Mouse (Mus musculus): ENCODE data around the gene Smarcd3.

Smarcd3 gene

DNA sequence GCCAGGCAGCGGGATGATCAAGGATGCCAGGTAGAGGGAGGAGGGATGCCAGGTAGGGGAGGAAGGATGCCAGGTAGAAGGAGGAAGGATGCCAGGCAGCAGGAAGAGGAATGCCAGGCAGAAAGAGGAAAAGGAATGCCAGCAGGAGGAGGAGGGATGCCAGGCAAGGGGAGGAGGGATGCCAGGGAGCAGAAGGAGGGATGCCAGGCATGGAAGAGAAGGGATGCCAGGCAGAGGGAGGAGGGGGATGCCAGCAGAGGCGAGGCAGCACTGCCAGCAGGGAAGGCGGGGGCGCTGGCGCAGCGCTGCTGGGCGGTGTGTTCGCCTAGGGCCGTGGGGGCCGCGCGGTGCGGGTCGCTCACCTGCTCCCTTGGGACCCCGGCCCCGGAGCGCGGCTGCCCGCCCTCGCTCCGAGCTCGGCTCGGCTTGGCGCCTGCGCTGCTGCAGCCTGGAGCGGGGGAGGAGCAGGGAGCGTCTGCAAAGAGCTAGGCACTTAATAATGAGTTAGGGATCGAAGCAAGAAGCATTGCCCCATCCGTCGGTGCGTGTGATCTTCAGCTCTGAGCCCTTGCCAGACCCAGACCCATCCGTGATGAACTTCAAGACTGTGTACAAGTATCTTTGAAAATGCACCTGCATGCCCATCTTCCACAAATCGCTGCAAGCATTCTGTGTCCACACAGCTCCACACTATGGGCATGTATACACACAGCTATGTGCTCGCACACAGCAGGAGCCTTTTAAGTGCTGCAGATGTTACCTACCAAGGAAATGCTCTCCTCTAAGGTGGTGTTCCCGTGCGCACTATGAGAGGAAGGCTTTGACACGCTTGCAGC lies at the start of gene Smarcd3:
Gene Smarcd3, minus strand, starts transcription at position 426 of the 836 bp plus-strand sequence.
- DNase-seq, result peak; percentile 65

DNA sequence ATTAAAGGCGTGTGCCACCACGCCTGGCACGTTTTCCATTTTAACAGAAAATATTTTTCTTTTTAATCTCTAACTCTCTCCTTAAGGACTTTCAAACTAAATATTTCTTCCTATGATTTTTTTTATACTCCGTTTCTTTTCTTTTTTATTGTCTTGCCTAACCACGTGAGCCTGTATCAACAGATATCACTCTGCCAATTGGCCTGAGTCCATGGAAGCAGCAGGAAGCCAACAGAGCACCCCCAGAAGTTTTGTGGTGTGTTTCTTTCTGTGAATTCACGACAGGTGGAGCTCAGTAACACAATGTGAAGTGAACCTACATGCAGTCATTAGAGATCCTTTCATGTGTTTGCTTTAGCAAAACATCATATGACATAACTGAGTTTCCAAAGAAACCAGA lies 37.2 kb upstream of the Smarcd3 start:
- no peak for DNase-seq

DNA sequence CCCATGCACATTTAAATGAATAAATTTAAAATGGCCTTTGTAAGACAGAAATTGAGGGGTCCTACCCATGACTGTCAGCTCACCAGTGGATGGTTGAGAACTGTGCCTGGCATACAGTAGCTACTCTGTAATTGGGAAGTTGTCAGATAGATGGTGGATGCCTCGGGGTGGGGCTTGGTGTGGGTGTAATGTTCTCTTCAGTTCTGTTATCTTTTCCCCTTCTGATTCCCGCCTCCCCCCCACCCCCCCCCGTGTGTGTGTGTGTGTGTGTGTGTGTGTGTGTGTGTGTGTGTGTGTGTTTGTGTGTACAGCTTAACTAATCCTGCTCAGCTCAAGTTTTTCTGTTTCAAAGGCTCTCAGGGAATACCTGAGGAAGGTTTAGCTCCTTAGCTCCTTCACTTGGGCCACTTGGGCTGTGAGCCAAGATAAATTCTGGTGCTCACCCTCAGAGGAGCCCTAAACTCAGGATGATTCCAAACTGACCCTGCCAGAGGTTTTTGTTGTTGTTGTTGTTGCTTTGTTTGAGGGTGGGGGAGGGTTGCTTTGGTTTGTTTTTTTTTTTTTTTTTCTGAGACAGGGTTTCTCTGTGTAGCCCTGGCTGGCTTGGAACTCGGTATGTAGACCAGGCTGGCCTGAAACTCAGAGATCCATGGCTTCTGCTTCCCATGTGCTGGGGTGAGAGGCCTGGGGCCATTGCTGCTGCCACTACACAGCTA lies 35.7 kb upstream of the Smarcd3 start:
- DNase-seq, result no peak

DNA sequence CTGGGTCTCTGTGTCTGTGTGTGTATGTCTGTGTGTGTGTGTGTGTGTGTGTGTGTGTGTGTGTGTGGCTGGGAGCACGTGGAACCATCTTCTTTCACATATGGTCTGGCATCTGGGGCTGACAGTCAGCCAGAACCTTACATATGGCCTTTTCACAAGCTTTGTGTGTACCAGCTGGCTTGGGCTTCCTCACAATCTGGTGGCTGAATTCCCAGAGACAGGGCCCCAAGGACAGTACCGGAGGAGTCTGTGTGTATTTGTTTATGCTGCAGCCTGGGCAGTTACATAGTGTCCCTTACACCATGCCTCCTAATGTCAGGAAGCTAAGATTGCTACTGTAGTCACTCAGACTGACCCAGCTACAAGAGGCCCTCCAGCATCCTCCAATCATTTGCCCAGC lies 32.9 kb upstream of the Smarcd3 start:
- DNase-seq, result peak; percentile 45

DNA sequence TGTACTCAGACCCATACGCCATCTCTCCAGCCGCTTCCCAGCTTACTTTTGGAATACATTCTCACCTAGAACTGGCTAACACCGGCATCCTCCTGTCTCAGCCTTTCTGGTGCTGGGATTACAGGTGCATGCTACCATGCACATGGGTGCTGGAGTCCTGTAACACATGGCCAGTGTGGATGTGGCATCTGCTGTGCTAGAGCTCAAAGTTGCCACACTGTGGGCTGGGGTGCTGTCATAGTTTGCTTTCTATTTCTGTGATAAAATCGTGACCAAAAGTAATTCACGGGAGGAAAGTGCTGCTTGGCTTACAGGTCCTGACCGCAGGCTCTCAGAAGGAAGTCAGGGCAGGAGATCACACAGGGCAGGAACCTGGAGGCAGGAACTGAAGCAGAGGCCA lies 30.3 kb upstream of the Smarcd3 start:
- DNase-seq, result no peak

DNA sequence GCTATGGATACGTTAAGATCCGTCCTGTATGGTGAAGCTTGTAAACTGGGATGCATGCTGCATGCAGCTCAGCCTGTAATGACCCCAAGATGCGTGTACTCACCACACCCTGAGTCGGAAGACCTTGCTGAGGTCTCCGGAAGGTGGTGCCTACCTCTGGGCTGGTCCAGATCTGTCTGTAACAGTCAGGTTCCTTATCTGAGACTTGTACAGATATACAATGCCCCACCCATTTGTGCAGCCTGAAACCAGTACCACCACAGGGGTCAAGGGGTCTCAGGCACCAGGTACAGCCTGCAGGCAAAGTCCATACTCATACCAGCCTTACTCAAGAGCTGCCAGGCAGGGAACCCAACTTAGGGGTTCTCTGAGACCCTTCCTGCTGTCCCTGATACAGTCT lies 28.6 kb upstream of the Smarcd3 start:
- no peak for DNase-seq

DNA sequence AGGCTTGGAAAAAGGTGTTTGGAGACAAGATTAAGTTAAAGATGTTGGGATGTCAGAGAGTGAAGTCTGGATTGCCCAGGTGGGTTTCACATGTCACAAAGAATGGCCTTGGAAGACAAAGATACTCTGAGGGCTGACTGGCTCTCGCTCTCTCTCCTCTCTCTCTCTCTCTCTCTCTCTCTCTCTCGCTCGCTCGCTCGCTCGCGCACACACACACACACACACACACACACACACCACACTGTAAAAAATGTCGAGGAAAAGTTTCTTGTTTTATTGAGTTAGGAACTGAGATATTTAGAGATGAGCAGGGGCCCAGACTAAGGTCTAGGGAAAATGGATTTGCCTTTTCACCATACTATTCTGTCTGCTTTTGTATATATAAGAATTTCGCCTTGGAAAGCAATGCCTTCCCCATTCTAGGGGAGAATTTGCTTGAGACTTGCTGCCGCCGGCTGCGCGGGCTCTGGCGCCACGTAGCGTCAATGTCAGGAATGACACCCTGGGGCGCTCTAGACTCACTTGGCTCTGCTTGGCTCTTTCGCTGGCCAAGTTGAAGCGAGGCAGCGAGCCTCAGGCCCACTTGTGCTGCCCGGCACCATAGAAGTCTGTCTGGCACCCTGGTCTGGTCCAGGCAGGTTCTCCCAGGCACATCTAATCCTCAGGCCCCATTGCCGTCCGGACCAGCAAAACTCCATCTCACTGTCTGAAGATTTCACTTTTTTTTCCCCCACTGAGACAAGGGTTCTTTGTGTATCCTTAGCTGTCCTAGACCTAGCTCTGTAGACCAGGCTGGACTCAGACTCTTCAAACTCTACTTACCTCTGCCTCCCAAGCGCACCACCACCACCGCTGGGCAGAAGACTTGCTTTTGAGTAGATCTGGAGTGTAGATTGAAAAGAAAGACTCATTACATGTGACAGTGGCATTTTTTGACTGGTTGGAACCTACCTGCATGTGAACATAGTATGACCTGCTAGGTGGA lies 27.8 kb upstream of the Smarcd3 start:
- peak; percentile 85 for DNase-seq

DNA sequence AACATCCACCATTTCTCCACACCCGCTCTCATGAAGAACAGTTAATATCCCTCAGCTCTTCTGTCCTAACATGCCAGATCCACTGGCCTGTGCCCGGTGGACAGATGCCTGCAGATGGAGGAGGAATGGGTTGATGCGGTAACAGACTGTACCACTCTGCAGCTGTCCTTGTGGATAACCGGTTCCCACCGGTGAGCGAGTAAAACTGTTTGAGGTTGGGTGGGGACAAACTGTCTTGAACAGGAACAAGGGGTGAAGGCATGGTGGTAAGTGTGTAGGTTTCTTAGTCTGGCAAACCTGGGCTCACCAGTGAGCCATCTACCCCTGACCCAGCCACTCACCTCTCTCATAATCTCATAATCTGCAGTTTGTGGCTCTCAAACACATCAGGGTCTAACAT lies 27.1 kb upstream of the Smarcd3 start:
- DNase-seq, result no peak

DNA sequence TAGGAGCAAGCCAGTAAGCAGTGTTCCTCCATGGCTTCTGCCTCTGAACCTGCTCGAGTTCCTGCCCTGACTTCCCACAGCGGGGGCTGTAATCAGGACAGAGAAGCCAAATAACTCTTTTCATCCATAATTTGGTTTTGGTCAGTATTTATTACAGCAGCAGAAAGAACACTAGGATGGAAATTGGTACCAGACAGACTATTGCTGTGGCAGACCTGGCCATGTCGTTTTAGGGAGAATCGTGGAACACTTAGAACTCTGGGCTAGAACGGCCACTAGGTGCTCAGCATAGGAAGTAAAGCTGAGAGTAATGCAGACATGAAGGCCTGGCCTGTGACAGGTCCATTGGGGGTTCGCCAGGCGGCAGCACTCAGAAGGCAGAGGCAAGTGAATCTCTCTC lies 25.5 kb upstream of the Smarcd3 start:
- DNase-seq, result no peak

DNA sequence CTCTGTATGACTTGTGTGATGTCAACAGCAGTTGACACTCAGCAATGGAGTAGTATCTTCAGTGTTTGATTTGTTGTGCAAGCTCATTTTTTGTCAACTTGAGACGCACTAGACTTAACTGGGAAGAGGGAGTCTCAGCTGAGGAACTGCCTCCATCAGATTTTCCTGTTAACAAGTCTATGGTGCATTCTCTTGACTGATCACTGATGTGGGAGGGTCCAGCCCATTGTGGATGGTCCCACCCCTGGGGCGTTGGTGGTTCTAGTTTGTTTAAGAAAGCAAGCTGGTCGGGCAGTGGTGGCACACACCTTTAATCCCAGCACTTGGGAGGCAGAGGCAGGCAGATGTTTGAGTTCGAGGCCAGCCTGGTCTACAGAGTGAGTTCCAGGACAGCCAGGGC lies 25.0 kb upstream of the Smarcd3 start:
- DNase-seq, result no peak

DNA sequence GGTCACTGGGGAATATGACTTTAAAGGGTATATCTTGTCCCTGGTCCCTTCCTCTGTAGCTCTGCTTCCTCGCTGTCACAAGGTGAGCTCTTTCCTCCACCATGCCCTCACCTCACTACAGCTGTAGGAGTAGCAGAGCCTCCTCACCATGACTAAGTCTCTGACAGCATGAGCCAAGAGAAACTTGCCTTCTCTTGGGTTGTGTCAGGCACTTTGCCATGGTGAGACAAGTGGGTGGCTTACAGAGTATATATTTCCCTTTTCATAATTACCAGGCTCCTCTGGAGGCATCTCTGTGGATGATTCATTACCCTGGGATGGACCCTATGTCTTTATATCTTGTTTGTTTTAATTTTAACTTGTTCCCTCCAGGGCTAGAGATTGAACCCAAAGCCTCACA lies 21.2 kb upstream of the Smarcd3 start:
- DNase-seq, result no peak

DNA sequence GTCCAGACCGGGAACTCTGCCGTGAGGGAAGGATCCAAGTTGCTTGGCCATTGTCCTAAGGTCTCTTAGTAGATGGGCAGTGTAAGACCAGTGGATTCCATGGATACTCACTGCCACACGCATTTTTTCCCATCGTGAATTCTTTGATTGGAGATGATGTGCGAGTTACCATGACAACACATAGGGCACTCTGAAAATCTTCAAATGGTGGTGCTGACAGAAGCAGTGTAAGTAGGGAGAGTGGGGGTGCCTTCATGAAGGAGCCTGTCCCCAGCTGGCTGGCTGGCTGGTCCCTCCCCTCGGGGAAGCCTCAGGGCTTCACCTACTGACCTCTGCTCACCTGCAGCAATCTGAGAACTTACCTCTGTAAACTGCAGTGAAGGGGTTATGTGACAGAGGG lies 14.9 kb upstream of the Smarcd3 start:
- no peak for DNase-seq

DNA sequence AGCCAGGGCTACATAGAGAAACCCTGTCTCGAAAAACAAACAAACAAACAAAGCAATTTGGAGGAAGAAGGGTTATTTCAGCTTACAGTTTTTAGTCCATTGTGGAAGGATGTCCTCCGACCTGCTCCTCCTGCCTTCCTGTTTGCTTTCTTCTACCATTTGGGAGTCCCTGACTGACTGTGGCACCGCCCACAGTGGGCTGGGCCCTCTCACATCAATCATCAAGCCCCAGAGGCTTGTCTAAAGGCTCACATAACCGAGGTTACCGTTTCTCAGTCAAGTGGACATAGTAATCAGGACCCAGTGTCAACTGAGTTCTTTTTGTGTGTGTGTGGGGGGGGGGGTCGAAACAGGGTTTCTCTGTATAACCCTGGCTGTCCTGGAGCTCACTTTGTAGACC lies 13.9 kb upstream of the Smarcd3 start:
- no peak for DNase-seq

DNA sequence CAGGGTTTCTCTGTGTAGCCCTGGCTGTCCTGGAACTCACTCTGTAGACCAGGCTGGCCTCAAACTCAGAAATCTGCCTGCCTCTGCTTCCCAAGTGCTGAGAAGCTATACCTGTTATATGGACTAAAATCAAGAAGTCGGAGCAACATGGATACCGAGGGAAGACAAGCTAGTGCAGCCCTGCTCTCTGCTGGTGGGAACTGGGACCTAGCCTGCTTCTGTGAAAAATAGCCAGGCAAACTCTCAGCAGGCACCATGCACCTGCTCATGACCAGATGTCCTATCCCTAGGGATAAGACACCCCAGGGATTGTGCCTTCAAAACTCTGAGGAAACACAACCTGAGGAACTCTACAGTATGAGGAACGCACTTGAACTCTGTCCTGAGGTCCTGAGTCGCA lies 12.8 kb upstream of the Smarcd3 start:
- DNase-seq, result no peak

DNA sequence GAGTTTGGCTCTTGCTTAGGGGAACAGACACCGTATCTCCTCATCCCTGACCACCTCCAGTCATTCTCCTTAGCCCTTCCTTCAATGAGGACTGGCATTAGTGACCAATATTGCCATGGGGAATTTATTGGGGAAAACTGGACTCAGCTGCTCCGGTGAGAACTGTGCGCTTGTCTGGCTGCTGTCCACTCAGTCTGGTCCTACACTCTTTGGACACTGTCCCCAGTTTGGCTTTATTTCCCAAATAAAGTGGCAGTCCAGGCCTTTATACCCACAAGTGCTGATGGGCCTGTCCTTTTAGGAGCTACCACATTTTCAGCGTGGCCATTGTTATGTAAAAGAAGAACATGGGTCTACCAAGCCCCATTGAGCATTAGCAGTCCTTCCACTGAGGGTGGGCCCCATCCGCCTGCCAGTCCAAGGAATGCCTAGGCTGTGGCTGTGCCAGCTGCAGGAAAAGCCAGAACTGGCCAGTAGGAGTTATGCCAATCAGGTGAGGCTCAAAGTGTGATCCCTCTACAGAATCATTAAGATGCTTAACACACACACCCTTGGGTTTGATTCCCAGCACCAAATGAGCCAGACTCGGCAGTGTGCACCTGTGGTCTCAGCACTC lies 11.4 kb upstream of the Smarcd3 start:
- DNase-seq, result no peak

DNA sequence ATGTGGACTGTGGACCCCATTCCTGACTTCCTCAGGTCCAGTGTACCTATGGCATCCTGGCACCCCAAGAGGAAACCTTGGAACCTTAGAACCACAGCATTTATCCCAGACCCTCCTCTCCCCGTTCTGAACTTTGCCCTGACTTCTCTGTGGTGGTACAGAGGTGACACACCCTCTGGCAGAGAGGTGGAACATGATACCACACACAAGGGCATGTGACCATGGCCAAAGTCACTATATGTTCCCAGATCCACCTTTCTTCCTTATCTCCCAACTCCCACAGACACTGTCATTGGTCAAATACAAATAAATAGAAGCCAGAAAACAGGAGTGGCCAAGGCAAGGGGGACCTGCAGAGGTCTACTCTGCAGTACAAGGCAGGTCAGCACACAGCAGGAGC lies 10.9 kb upstream of the Smarcd3 start:
- no peak for DNase-seq

DNA sequence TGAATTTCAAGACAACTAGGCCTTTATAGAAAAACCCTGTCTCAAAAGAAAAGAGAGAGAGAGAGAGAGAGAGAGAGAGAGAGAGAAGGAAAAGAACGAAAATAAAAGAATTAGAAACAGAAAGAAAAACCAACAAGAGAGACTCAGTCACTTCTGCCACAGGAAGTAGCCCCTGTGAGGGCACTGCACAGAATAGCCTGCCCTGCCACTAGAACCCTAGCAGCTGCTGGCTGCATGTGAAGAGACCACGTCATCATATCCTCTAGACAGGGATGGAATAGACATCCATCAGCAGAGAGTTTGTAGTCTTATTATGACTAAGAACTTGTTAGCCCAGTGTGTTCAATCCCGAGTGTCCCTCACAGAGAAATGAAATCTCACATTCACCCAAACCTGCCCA lies 5.5 kb upstream of the Smarcd3 start:
- DNase-seq, result no peak

DNA sequence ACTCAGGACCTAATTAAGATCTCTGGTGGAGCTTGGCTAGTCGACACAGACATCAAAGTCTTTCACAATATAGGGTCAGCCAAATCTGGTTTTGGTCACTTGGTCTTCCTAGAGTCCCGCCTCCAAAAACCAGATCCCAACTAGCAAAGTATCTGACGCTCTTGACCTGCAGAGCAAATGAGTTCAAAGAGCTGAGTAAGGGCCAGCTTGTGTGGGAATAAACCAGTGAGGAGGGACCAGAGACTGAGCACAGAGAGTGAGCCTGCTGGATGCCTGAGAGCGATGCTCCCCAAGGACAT lies 560 bp upstream of the Smarcd3 start:
- DNase-seq, result no peak

DNA sequence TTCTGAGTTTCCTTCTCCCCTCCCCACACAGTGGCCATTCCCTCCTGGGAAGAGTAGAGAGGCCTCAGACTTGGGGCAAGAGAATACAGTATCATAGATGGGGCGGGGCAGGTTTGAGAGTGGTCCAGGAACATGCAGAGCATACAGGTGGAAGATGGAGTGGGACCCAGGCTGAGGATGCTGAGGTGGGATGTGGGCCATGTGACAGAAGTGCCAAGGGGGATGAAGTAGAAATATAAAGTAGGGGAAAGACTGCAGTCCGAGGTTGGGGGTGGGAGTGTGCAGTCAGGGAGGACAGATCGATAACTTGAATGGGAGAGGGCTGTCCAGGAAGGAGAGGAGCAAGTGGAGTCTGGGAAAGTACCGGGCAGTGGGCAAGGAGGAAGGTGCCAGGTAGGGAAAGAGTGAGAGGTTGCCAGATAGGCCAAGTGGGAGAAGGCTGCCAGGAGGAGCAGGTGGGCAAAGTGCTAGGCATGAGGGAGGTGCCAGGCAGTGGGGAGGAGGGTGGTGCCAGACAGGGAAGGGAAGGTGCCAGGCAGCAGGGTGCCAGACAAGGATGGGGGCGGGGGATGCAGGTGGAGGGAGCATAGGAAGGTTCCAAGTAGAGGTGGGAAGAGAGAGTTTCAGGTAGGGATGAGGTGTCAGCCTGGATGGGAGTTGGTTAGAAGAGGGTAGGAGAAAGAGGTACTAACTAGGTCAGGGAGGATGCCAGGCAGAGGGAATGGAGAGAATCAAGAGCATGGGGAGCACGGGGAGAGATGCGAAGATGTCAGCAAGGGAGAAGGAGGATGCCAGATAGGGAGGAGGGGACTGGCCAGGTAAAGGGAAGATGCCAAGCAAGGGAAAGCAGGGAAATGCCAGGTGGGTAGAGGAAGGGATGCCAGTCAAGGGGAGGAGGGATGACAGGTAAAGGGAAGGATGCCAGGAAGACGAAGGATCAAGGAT lies 898 bp downstream of the Smarcd3 start:
- peak; percentile 35 for DNase-seq

DNA sequence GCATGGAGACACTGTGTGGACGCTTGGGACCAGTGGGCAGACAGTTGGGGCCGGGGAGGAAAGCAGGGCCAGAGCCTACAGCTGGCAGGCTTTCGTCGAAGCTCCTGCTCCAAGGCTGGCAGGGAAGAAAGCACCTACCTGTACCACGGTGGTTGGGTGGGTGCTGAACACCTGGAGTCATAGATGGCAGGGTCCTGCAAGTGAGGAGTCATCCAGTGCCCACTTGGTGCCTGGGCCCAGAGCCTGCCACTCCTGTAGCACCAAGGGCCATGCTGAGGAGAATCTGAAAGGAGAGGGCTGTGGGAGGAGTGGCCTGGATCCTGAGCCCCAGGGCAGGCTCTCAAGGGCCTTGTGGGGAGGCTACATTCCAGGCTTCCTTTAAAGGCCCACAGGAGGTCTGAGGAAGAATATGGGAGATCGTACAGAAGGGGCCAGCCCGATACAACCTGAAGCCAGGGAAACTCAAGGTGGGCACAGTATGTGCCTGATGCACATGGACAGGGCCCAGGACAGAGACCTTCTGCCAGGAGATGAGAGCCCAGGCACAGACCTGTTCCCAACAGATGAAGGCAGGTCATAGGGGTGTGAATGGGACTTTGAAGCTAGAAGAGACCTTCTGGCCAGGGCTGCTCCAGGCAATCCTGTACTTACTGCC lies 1.7 kb downstream of the Smarcd3 start:
- DNase-seq, result no peak

DNA sequence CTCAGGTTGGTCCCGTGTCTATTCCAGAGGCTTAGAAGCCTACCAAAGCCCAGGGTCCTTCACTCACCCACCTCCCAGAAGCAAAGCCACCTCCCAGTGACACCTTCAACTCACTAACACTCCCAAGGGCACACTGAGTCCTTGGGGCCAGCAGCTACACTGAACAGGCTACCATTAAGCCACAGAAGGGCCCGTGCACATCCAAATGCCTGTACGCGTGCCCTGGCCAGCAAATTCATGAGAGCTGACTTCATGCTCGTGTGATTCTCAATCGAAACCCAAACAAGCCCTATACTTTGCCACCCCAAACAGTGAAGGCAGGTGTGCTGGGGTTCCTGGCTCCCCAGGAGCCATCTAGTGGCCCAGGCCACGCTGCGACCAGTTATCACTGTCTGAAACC lies 3.6 kb downstream of the Smarcd3 start:
- no peak for DNase-seq

Measured in right cerebral cortex, postnatal 14 days (tissue).